ENCODE assay signal across 11 mouse cellular contexts in genomic region chr6:136549606-136550005, GRCm38 (mm10). TPM values are rescaled to one million over a fixed set of nuclear protein-coding genes. Genes with fewer than 3 reads are reported as not detected.
DNase-seq lines count a peak whose midpoint lies in the region; ATAC-seq and TF ChIP-seq lines count a peak whose summit lies in the region.
"Had no signal": no experiment of that assay in that cellular context is flagged by ENCODE, and none has a peak within 500 bp of the region (broad histone marks: within the 10 kb centered on the region; RNA-seq: fewer than 3 reads in every experiment).

No protein-coding gene starts in this region.

- no peak for TF ChIP-seq POLR2A in lung, adult 2 months (IDR thresholded peaks at IDR 0.05; ENCODE audit: borderline replicate concordance, extremely low read depth, low read depth, low read length)

- peak overlapping the region; percentile 39 for H3K27ac ChIP-seq in lung, embryonic 15.5 days
- peak overlapping the region; percentile 66 for H3K27ac ChIP-seq in hindbrain, postnatal 0 days
- peak overlapping the region; percentile 52; the same call in 1 of the 2 replicates for H3K27ac ChIP-seq in stomach, embryonic 14.5 days (ENCODE audit: low read length)

- 60% methylated on average over 3 of the region's 3 CpGs for WGBS in lung, embryonic 15.5 days
- 52% methylated on average over 3 of the region's 3 CpGs for WGBS in lung, adult 2 months
- 85% methylated on average over 3 of the region's 3 CpGs for WGBS in hindbrain, postnatal 0 days
- 61% methylated on average over 3 of the region's 3 CpGs for WGBS in stomach, embryonic 14.5 days

- no peaks in the 10 kb centered on the region for H3K27me3 ChIP-seq in lung, embryonic 15.5 days
- H3K27me3 ChIP-seq in hindbrain, postnatal 0 days (ENCODE audit: insufficient read depth, low read length) = no peaks in the 10 kb centered on the region
- H3K27me3 ChIP-seq in stomach, embryonic 14.5 days (ENCODE audit: control insufficient read depth, insufficient read depth, low read length) = no peaks in the 10 kb centered on the region
- H3K27me3 ChIP-seq: stomach, embryonic 15.5 days had no signal

- H3K4me1 ChIP-seq in lung, embryonic 15.5 days = peaks cover 25% of the 10 kb centered on the region
- peaks cover 20% of the 10 kb centered on the region for H3K4me1 ChIP-seq in lung, adult 2 months (ENCODE audit: control insufficient read depth, insufficient read depth, low read length)
- no peaks in the 10 kb centered on the region; the same call in 1 of the 2 replicates for H3K4me1 ChIP-seq in hindbrain, postnatal 0 days (ENCODE audit: insufficient read depth, low read length)
- peaks cover 9% of the 10 kb centered on the region; the same call in 1 of the 2 replicates for H3K4me1 ChIP-seq in stomach, embryonic 14.5 days (ENCODE audit: control insufficient read depth, insufficient read depth, low read length)
- H3K4me1 ChIP-seq: stomach, embryonic 15.5 days had no signal

- H3K4me3 ChIP-seq in lung, embryonic 15.5 days = no peak overlapping the region
- no peak overlapping the region for H3K4me3 ChIP-seq in lung, adult 2 months (replicated peaks; ENCODE audit: extremely low read depth, low read depth, low read length)
- H3K4me3 ChIP-seq in hindbrain, postnatal 0 days (ENCODE audit: low read length) = no peak overlapping the region
- H3K4me3 ChIP-seq in stomach, embryonic 14.5 days (ENCODE audit: low read depth, low read length) = no peak overlapping the region
- H3K4me3 ChIP-seq: stomach, embryonic 15.5 days had no signal

- H3K4me2 ChIP-seq in lung, embryonic 15.5 days = no peak overlapping the region
- no peak overlapping the region for H3K4me2 ChIP-seq in hindbrain, postnatal 0 days (ENCODE audit: low read depth, low read length)
- H3K4me2 ChIP-seq in stomach, embryonic 14.5 days (replicated peaks; ENCODE audit: low read depth, low read length) = no peak overlapping the region
- H3K4me2 ChIP-seq: stomach, embryonic 15.5 days had no signal

- no peak for ATAC-seq in CD4-positive, CD25-positive, alpha-beta regulatory T cell, adult 4 months
- ATAC-seq in lung, embryonic 15.5 days (ENCODE audit: borderline replicate concordance, extremely low read depth, low FRiP score, low TSS enrichment) = no peak
- ATAC-seq in hindbrain, postnatal 0 days = no peak
- ATAC-seq in stomach, embryonic 14.5 days (ENCODE audit: insufficient number of reproducible peaks, insufficient read depth, low FRiP score, low read depth) = no peak

- no peak overlapping the region for H3K9ac ChIP-seq in lung, embryonic 15.5 days
- H3K9ac ChIP-seq in hindbrain, postnatal 0 days (replicated peaks; ENCODE audit: low read length) = no peak overlapping the region
- H3K9ac ChIP-seq in stomach, embryonic 14.5 days (replicated peaks; ENCODE audit: low read depth, low read length) = no peak overlapping the region
- H3K9ac ChIP-seq: stomach, embryonic 15.5 days had no signal

- no peaks in the 10 kb centered on the region for H3K36me3 ChIP-seq in lung, embryonic 15.5 days
- H3K36me3 ChIP-seq in hindbrain, postnatal 0 days (ENCODE audit: insufficient read depth, low read length) = no peaks in the 10 kb centered on the region
- no peaks in the 10 kb centered on the region for H3K36me3 ChIP-seq in stomach, embryonic 14.5 days (ENCODE audit: control insufficient read depth, insufficient read depth, low read length)
- H3K36me3 ChIP-seq: stomach, embryonic 15.5 days had no signal

- no peak for TF ChIP-seq CTCF in lung, adult 2 months (IDR thresholded peaks at IDR 0.05; ENCODE audit: insufficient read depth, low read length)
- no peak for TF ChIP-seq CTCF in hindbrain, postnatal 0 days (IDR thresholded peaks at IDR 0.05; ENCODE audit: low read depth)

- peak; percentile 30 for DNase-seq in CD4-positive, CD25-positive, alpha-beta regulatory T cell, adult 2 months (ENCODE audit: low read depth, low spot score)
- no peak for DNase-seq in lung, adult 2 months
- no peak for DNase-seq in hindbrain, postnatal 0 days (ENCODE audit: low spot score)
- DNase-seq in spleen, postnatal 4 days (ENCODE audit: low spot score in 2 of 2) = no peak
- no peak for DNase-seq in lung, postnatal 36 days
- DNase-seq: cerebellum, postnatal 36 days; kidney, postnatal 4 days had no signal

- H3K9me3 ChIP-seq in lung, embryonic 15.5 days = no peaks in the 10 kb centered on the region
- H3K9me3 ChIP-seq in hindbrain, postnatal 0 days (ENCODE audit: low read length) = no peaks in the 10 kb centered on the region
- no peaks in the 10 kb centered on the region for H3K9me3 ChIP-seq in stomach, embryonic 14.5 days (ENCODE audit: control insufficient read depth, low read depth, low read length)
- H3K9me3 ChIP-seq: stomach, embryonic 15.5 days had no signal

RNA-seq across cellular contexts. Expression of gene Atf7ip, which starts 43.6 kb away (rescaled TPM):
- polyA plus RNA-seq in CD4-positive, CD25-positive, alpha-beta regulatory T cell, adult 4 months (2017; shearing (Covaris generic)) = 100 to 1,000 TPM in 1 of 2 experiments, 10 to 100 TPM in 1; 96.5 to 115 TPM
- polyA plus RNA-seq in lung, embryonic 15.5 days (2015; fragmentation: Nextera tagmentation; extraction: Ambion mirVana) = 36.8 and 44.9 TPM in 2 replicates
- 24.8 and 28.3 TPM in 2 replicates for polyA plus RNA-seq in lung, adult 2 months (2012; rRNA removed)
- 39.4 and 42.8 TPM in 2 replicates for total RNA-seq in hindbrain, postnatal 0 days (2014; rRNA removed)
- 22.9 and 25.6 TPM in 2 replicates for polyA plus RNA-seq in hindbrain, postnatal 0 days (2015; fragmentation: Nextera tagmentation; extraction: Ambion mirVana)
- polyA plus RNA-seq in stomach, embryonic 14.5 days (2014; fragmentation: Nextera tagmentation; extraction: Ambion mirVana) = 49.9 and 59.3 TPM in 2 replicates
